Mouse (Mus musculus) retina, postnatal 7 days (tissue): ENCODE data around the gene Yaf2.
A peak's percentile ranks its signal among the peaks of the same experiment; 100 is the strongest.
"Not testable (repeated sequence)": the region's sequence is repeated elsewhere in the genome, so short reads cannot be mapped to it uniquely, and the experiment has no call there.

Experiments
- DNase-seq: peaks from one replicate; pipeline ENCODE4 v3.0.0-alpha.2; 2012; ENCODE audit warnings: low read depth, low spot score

Gene Yaf2

DNA sequence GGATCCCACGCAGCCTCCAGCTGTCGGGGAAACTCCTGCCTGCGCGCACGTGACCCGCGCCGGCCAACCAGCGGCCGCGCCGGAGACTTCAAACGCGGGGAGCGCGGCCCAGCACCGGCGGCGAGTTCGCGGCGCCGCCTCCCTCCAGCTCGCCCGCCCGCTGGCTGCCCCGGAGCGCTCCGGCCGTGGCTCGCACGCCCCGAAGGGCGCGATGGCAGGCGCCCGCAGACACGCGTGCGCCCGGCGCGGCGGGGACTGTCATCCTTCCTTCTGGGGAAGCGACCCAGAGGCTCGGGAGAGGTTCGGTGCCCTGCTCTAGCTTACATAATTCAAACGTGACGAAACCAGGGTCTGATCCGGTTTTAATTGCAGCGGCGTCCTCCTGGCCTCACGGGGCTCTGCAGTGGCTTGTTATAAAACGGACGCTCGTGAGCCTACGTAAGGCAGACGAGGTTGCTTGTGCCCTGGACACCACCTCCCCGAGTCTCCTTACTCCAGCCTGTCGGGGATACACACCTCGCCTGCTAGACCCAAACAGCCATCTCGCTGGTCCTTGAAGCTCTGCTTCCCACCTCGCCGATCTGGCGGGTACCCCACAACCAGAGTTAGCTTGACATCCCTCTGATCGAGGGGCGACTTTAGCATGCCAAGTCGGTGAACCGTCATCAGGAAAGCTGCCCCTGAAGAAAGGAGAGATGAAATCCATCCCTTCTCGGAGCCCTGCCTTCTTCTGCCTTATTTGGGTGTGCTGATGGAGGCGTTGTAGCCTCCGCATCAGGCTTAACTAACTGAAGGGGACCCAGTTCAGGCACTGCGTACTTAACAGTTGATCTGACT, at the start of gene Yaf2:
TSS of gene Yaf2 (minus strand) at position 11 of the 837 bp plus-strand sequence.
- DNase-seq: peak; percentile 79

DNA sequence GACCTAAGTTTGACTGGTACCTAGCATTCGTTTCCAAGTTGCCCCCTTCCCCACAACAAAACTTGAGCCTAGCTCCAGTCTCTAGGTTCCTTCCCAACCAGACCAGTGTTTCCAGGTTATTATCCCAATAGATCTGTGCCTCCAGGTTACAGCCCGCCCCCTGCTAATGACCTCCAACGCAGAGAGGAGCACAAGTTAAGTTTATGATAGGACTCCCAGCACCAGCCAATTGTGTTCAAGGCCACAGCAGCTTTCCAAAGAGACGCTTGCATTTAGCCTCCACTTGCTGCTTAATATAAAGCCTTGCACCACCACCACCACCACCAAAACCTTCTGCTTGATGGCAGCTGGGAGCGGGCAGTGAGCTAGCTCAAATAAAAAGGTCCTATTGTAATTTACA, 44.6 kb upstream of the Yaf2 start:
- DNase-seq: no peak

GRCm38 (mm10) chr15:93379177-93379576, 42.4 kb upstream of the Yaf2 start:
- no peak for DNase-seq

DNA sequence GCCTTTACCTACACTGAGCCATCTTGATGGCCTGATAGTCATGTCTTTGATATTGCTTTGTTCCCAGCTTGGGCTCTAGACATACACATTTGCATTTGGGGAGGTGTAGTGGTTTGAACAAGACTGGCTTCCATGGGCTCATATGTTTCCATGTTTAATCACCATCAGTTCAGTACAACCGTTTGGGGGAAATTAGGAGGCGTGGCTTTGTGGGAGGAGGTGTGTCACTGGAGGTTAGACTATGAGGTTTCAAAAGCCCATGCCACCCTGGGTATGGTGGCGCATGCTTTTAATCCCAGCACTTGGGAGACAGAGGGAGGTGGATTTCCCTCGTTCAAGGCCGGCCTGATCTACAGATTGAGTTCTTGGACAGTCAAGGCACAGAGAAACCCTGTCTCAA, 39.0 kb upstream of the Yaf2 start:
- no peak for DNase-seq

GRCm38 (mm10) chr15:93372525-93373119, 35.9 kb upstream of the Yaf2 start:
- not testable (repeated sequence) for DNase-seq

- no peak for DNase-seq
Measured at GRCm38 (mm10) chr15:93371838-93372237, 35.1 kb upstream of the Yaf2 start.

DNA sequence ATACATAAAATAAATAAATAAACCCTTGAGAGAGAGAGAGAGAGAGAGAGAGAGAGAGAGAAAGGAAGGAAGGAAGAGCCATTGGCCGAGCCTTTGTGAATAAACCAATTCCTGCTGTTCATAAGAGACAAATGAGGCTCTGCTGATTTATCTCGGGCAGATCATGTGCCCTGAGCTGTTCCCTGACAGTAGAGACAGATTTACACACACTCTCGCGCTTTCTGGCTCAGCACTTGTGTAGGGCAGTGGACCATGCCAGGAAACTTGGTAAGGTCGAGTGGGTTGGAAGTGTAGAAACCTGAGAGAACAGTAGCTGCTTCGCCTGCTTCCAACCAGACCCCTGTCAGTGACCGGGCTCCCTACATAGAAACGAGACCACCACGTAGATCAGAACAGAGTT, 31.8 kb upstream of the Yaf2 start:
- no peak for DNase-seq

DNA sequence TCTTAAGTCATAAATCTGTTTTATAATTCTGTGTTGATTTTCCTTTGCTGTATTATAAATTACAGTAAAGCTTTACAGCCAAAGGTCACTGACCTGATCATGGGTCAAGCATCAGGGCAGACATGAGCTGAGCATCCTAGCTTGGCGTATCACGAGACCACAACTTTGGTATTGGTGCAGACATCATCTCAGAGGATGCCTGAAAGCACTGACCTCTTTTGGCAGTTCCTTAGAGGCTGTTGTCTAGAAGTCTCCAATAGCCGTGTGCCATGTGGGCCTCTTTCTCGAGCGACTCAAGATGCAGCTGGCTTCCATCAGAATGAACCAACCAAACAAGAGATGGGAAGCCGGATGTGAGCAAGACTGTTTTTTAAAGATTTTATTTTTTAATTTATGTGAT, 28.8 kb upstream of the Yaf2 start:
- no peak for DNase-seq

DNA sequence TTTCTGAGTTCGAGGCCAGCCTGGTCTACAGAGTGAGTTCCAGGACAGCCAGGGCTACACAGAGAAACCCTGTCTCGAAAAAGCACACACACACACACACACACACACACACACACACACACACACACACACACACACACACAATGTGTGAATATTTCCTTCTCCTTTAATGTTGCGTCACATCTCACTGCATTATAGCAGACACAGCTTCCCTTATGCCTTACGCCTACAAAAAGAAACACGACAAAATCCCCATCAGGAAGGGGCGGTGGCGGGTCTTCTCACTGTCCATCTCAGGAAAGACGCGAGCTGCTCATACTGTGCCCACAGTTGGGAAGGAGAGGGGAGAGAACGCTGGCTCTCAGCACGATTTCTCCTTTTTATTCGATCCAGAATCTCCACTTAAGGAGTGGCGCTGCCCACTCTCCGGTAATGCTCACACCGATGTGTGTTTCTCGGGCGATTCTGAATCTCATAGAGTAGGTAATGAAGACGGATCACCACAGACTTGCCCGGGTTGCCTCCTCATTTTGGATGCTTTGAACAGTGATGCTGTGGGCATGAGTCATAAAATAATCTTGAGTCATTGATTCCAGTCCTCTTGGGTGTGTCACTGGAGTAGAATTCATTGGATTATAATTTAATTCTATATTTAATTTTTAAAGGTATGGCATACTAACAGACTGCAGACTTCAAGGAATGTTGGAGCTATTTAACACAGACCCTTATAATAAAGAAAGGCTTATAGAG, 21.8 kb upstream of the Yaf2 start:
- DNase-seq: no peak

GRCm38 (mm10) chr15:93340630-93341379, 4.1 kb upstream of the Yaf2 start:
- DNase-seq: no peak

GRCm38 (mm10) chr15:93336658-93336924, 144 bp downstream of the Yaf2 start:
- no peak for DNase-seq

DNA sequence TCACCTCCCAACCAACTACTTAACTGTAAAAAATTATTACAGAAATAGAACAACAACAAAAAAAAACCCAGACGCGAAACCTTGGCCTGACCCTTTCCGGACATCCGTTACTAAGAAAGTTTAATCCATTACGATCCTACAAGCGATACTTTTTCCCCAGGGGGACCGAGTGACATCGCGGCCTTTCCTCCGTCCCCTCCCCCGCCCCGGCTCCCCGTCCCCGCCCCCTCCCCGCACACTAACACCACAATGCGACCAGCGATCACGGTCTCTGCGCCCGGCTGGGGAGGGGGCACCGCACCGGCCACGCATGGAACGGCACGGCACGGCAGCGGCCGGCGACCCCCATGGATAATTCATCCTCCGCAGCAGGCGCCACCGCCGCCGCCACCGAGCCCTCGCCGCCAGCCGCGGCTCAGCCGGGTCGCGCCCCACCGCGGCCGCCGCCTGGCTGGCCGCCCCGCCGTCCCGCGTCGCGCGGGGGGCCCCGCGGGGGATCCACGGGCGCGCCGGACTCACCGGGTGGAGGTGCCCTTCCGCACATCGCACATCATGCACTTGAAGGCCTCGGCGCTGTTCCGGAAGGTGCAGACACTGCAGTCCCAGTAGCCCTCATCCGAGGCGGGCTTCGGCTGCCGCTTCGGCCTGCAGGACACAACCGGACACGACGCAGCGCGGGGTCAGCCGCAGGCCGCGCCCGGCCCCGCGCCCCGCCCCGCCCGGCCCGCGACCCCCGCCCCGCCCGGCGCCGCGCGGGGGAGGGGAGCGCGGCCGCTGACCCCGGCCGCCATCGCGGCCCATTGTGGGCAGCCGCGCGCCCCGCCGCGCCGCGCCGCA, 696 bp downstream of the Yaf2 start:
- DNase-seq: peak; percentile 31

DNA sequence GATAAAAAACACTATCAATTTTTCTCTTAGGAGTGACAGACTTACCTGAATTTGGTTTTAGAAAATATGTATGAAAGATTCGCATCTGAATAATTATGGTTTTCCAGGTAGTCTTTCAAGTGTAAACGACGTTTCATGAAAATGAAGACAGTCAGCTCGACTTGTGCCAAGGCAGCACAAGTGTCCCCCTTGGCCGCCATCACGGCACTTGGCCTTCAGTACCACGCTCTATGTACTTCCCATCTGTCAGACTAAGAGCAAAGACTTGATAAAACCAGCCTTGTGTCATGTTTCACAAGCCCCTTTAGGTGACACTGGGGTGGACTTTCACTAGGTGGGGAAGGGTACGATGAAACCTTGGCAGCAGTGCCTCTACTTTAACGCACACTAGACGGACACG, 5.5 kb downstream of the Yaf2 start:
- DNase-seq: no peak

DNA sequence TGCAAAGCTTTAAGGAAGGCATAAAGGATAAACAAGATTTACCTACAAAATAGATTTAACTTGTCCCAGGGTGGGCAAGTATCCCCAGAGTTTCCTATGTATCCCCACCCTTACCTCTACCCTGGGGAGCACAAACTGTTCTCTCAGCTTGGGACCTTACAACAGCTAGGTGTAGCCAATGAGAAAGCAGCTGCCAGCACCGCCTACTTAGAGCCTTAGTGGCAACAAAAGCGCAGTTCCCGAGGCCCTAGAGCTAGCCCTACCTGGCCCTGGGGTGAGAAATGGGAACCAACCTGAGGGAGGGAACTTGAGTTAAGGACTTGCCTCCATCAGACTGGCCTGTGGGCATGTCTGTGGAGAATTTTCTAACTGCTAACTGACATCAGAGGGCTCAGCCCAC, 9.5 kb downstream of the Yaf2 start:
- DNase-seq: no peak

DNA sequence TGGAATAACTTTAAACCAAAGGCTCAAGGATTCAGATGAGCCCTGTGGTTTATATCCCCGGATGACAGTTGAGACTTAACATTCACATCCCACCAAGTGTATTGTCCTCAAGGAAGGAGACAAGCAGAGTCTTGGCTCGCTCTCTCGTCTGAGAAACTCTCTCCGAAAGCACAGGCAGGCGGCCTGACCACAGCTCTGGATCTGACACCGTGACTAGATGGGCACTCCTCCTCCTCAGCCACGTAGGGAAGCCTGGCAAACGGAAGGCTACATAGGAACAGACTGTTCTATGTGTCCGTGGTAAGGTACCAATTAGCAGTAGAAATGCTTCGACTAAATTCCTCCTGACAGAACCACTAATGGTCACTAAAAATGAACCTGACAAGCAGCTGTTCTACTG, 10.1 kb downstream of the Yaf2 start:
- no peak for DNase-seq

DNA sequence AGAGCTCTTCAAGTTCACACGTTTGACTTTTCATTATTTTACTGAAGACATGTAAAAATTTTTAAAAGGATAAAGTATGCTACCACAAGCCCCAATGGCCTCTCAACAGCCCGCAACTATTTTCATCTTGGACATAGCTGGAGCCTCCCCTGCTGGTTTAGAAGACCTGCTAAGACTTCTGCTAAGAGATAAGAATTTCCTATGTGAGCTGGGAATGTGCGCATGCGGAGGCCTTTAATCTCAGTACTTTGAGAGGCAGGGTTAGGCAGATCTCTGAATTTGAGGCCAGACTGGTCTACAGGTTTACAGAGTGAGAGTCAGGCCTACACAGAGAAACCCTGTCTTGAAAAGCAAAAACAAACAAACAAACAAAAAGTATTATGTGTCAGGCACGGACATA, 11.4 kb downstream of the Yaf2 start:
- no peak for DNase-seq

GRCm38 (mm10) chr15:93318781-93319180, 18.0 kb downstream of the Yaf2 start:
- no peak for DNase-seq

GRCm38 (mm10) chr15:93310304-93310703, 26.4 kb downstream of the Yaf2 start:
- DNase-seq: not testable (repeated sequence)

GRCm38 (mm10) chr15:93298197-93298596, 38.5 kb downstream of the Yaf2 start:
- no peak for DNase-seq

DNA sequence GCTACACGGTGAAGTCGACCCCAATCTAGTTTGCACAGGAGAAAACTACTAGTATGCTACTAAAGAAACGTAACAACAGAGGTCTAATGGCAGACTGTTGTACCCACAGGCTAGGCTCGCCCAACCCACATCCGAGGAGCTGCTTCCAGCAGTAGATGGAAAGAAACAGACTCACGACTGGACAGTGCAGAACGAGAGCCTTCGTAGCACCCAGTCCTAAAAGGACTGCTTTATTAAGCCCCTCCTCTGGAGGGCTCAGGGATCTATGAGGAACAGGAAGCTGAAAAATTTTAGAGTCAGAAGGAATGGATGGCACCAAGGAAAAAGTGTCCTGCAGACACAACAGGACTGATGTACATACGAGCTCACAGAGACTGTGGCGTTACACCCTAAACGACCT, 42.3 kb downstream of the Yaf2 start:
- DNase-seq: no peak

DNA sequence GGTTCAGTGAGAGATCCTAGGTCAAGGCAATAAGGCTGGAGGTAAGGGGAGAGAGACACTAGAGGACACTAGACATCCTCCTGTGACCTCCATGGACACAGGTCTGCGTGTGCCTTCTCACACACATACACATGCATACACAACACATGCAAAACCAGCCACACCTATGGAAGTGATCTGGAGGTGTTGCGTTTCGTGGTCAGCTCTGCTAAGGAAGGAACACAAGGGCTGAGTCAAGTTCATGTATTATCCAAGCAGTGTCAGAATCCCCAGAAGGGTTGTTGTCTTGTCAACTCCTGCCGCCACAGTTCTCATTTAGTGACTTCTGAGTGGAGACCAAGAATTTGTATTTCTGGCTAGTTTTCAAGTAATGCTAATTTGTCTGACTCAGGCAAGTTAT, 48.4 kb downstream of the Yaf2 start:
- DNase-seq: no peak
